Mouse (Mus musculus) MN1 (cell line): Measurements from ENCODE around the gene Ccdc155.
"Not testable (repeated sequence)": the region's sequence is repeated elsewhere in the genome, so short reads cannot be mapped to it uniquely, and the experiment has no call there.

Source experiments
- DNase-seq: peaks from one replicate; pipeline ENCODE4 v3.0.0-alpha.2; 2016; ENCODE audit warnings: low spot score

Gene Ccdc155

GRCm38 (mm10) chr7:45163735-45164490 is 40.8 kb downstream of the Ccdc155 start, which contains the start of gene Slc17a7:
Gene Slc17a7, plus strand, starts transcription at chr7:45163949.
- peak; percentile 35 for DNase-seq

DNA sequence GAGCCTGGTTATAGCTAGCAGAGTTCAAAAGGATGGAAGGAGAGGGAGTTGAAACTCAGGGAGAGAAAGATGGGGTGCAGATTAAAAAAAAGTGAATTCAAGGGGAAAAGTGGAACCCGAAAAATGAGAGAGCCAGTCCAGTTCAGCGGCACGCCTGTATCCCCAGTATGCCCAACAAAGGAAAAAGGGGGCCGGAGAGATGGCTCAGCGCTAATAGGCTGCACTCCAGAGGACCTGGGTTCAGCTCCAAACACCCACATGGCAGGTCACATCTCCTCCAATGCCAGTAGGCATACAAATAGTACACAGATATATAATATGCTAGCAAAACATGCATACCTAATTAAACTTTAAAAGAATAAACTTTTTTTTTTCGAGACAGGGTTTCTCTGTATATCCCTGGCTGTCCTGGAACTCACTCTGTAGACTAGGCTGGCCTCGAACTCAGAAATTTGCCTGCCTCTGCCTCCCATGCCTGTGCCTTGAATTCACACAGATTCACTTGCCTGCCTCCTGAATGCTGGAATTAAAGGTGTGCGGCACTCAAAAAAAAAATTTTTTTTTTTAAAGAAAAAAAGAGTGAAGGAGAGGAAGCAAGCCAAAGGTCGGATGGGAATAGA is 41.6 kb downstream of the Ccdc155 start:
- DNase-seq: no peak

GRCm38 (mm10) chr7:45162551-45162950 is 42.1 kb downstream of the Ccdc155 start:
- no peak for DNase-seq

DNA sequence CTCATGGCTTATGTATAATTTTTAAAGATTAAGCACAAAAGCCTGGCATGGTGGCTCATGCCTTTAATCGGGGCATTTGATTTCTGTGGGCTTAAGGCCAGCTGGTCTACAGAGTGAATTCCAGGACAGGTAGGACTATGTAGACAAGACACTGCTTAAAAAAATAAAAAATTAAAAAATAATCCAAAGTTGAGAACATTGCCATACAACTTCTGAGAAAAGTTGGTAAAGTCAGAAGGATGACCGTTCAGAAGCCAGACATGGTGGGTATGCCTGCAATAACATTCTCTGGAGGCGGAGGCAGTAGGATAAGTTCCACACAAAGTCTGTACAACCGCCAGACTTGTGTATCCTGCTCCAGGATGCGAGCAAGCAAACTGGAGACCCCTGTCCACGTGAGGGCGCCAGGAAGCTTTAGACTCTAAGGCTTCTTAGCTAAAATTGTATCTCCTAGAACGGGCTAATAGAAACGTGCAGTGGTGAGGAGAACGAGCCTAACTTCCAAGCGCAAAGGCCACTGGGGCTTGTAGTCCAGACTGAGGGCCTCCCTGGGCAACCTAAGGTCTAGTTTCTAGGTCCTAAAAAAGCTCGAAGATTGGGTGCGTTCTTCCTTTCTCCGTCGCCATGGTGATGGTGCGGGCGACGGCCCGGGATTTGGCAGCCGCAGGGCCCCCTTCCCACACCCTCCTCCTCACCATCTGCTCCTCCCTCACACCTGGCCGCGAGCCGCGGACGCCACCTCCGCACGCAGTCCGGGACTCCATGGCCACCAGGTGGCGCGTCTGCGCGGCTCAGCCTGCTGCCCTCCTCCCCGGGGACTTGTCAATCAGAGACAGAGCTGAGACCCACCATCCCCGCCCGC is 42.8 kb downstream of the Ccdc155 start:
- peak; percentile 92 for DNase-seq

DNA sequence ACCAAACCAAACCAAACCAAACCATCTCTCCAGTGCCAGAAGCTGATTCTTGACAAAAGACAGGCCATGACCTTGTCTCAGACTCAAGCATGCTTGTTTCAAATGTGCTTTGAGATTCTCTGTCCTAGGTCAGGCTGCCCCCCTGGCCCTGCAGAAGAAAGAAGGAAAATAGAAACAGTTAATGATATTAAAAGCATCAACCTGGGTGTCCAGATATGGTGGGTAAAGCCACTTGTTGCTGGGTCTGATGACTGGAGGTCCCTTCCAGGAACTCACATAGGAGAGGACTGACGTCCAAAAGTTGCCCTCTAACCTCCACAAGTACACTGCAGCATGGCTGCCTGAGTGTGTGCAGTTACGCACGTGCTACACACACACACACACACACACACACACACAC is 43.8 kb downstream of the Ccdc155 start:
- no peak for DNase-seq

DNA sequence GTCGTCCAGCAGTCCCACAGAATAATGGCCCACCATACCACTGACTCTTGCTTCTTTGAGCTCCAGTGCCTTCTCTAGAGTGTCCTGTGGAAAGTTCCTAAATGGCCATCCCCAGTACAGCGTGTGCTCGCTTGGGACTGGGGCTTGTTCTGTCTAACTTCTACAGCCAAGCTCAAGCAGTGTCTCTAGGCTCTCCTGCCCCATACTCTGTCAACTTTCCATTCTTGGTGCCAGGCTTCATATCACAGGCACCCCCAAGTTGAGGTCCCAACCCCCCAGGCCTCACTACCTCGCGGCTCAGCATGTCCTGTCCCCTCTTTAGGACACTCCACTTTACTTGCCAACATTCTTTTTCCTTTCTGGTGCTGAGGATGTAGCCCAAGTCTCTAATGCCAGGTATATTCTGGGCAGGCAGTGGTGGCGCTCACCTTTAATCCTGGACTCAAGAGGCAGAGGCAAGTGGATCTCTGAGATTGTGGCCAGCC is 44.3 kb downstream of the Ccdc155 start:
- no peak for DNase-seq

DNA sequence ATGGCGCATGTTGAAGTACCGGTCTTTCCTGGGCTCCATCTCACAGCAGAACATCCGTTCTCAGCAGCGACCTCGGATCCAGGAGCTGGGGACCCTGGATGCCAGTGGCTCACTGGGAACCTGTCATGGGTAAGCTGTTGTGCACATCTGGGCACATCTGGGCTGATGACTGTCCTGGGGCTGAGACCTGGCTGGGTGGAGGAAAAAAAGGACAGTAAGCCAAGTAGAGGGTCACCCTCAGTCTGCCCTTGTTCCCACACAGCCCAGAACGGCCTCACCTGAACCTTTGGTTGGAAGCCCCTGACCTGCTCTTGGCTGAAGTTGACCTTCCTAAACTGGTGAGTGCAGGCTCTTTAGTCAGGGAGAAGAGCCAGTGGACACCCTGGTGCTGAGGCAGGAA is 45.7 kb downstream of the Ccdc155 start:
- no peak for DNase-seq

DNA sequence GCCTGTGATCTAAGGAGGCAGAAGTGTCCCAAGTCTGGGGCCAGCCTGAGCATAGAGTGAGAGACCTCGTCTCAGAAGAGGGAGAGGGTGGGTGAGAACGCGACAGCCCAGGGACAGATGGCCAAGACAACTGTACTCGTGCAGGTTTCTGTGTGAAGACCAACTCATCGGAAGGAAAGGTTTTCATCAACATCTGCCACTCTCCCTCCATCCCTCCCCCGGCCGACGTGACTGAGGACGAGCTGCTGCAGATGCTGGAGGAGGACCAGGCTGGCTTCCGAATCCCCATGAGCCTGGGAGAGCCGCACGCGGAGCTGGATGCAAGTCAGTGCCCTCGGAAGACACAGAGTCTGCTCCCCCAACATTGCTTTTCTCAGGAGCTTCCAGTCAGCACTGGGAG is 47.2 kb downstream of the Ccdc155 start:
- no peak for DNase-seq

- DNase-seq: no peak
Observed at GRCm38 (mm10) chr7:45156206-45156605, 48.5 kb downstream of the Ccdc155 start.

DNA sequence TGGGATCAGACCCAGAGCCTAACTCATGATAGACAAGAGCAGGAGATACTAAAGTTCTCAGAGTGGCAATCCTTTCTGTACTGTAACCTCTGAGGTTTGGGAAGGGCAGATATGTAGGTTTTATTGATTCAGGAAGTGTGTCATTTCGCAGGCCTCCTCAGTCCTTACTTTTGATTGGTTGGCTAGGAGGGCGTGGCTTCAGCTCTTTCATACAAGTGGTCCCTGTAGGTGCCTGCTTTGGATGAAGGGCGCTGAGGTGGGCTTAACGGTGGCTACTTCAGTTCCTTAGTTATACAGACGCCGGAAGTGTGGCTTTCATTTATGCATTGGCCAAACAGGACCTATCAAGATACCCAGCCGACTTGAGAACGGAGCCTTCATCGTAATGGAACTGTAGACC is 49.1 kb downstream of the Ccdc155 start:
- DNase-seq: no peak

GRCm38 (mm10) chr7:45154993-45155514 is 49.6 kb downstream of the Ccdc155 start:
- DNase-seq: peak; percentile 52

DNA sequence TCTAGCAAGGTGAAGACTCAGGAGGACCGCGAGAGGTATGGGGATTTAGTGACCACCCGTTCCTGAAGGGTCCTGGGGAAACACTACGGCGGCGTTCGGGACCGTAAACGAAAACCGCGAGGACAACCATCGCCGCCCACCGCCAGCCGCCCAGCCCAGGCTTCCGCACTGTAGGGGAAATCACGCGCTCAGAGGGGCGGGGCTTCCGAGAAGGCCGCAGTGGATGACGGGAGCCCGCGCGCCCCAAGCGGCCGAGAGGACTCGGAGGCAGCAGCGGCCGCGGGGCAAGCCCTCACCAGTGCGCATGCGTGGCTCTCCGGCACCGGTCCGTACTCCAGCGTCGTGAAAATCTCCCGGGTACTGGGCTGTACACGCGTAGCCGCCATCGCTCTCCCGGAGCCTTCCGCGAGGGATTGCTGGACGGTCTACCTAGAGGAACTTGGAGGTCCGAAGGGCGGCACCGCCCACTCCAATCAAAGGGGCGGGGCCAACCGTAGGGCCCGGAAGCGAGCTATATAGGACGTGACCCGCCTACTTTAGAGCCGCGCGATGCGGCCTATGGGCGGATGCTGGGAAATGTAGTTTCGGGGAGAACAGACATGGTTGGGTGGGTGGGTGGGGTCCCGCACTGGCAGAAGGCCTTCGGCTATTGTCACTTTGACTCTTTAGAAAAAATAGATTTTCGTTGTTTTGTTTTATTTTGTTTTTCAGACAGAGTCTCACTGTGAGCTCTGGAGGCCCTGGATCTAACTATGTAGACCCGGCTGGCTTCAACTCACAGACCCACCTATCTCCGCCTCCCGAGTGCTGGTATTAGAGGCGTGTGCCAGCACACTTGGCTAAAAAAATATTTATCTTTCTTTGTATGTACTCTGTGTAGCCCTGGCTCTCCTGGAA is 50.3 kb downstream of the Ccdc155 start, which contains the start of the genes Pih1d1 and Aldh16a1:
TSS of gene Pih1d1 (plus strand) at position 208 of the 897 bp plus-strand sequence.
TSS of gene Aldh16a1 (minus strand) at position 489 of the 897 bp plus-strand sequence.
- peak; percentile 95 for DNase-seq

GRCm38 (mm10) chr7:45153586-45153985 is 51.1 kb downstream of the Ccdc155 start:
- DNase-seq: no peak

- not testable (repeated sequence) for DNase-seq
Observed at GRCm38 (mm10) chr7:45153052-45153451, 51.6 kb downstream of the Ccdc155 start.

DNA sequence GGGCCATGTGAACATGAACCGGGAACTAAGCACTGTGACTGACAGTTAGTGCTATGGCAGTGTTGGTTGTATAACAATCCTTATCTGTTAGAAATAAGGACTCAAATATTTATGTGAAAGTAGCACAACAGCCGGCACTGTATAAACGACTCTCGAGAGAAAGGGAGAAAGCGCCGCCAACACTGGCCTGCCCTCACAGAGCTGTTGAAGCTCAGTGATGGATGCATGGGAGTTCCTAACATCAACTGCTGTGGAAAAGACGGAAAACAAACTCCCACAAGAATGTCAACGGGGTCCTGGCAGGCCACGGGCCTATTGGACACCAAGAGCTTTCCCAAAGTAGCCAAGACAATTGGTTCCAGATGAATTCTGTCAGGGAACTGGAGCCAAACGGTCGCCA is 53.4 kb downstream of the Ccdc155 start:
- DNase-seq: no peak

DNA sequence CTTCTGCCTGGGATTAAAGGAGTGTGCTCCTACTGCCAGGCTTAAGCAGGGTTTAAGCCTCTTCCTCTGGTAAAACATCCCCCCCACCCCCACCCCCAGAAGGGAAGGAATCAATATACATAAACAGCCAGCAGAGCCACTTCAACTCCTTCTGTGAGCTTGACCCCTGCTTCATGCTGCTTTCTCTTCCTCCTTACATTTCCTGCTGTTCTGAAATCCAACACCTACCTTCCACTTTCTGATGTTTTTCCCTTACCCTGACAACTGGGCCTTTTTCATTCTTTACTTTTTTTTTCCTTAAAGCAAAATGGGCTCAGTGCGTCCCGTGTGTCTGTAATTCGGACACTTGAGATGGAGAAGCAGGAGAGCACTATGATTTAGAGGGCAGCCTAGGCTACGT is 54.4 kb downstream of the Ccdc155 start:
- no peak for DNase-seq

GRCm38 (mm10) chr7:45149545-45149944 is 55.1 kb downstream of the Ccdc155 start:
- no peak for DNase-seq

GRCm38 (mm10) chr7:45148534-45149098 is 56.1 kb downstream of the Ccdc155 start:
- no peak for DNase-seq

DNA sequence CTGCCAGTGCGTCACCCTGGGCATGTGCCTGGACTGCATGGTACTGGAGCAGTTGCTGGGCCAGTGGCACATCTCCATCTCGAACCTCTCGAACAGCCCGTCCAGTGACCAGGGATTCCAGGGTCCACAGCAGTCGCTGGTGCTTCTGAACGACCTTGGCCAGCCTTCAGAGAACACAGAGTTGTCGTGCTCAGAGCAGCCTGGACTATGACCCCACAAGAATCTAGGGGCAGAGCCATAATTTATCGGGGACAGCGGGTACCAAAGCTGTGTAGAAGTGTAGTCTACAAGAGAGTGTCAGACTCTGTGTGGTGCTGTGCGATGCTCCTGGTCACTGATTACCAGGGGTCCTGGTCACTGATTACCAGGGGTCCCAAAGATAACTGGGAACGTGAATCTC is 56.8 kb downstream of the Ccdc155 start:
- no peak for DNase-seq

GRCm38 (mm10) chr7:45147267-45147666 is 57.4 kb downstream of the Ccdc155 start:
- no peak for DNase-seq

GRCm38 (mm10) chr7:45145460-45145859 is 59.2 kb downstream of the Ccdc155 start:
- no peak for DNase-seq
